Mouse (Mus musculus) liver, embryonic 13.5 days (tissue): ENCODE measurements around the gene 2610021A01Rik. TPM values are rescaled to one million over a fixed set of nuclear protein-coding genes. Genes with fewer than 3 reads are reported as not detected.
"Not testable (repeated sequence)": the region's sequence is repeated elsewhere in the genome, so short reads cannot be mapped to it uniquely, and the experiment has no call there.

Experiments
- ATAC-seq: fragments of 200-750 bp; cut with Nextera tagmentation; 2 replicates; pipeline ENCODE4 v1.8.0; 2017; ENCODE audit warnings: low read depth, mild to moderate bottlenecking, moderate number of reproducible peaks, moderate library complexity
- DNase-seq: peaks from one replicate; pipeline ENCODE4 v3.0.0; 2022
- H3K27ac ChIP-seq: fragments of 300-500 bp; sonication (generic); 2 replicates; pipeline ENCODE4 v1.5.1; 2015; ENCODE audit warnings: moderate library complexity, mild to moderate bottlenecking, inconsistent platforms
- H3K27me3 ChIP-seq: fragments of 300-500 bp; sonication (generic); 2 replicates; pipeline ENCODE4 v1.6.1; 2015; ENCODE audit warnings: mild to moderate bottlenecking, inconsistent platforms
- H3K36me3 ChIP-seq: fragments of 300-500 bp; sonication (generic); 2 replicates; pipeline ENCODE4 v1.6.1; 2015; ENCODE audit warnings: mild to moderate bottlenecking, inconsistent platforms
- H3K4me1 ChIP-seq: fragments of 300-500 bp; sonication (generic); replicated peaks from 2 replicates; pipeline ENCODE4 v1.6.1; 2015; ENCODE audit warnings: inconsistent platforms
- H3K4me2 ChIP-seq: fragments of 300-500 bp; sonication (generic); 2 replicates; pipeline ENCODE4 v1.6.1; 2015; ENCODE audit warnings: inconsistent platforms, mild to moderate bottlenecking, moderate library complexity
- H3K4me3 ChIP-seq: fragments of 300-500 bp; sonication (generic); replicated peaks from 2 replicates; pipeline ENCODE4 v1.5.1; 2015; ENCODE audit warnings: mild to moderate bottlenecking, inconsistent platforms
- H3K9ac ChIP-seq: fragments of 300-500 bp; sonication (generic); 2 replicates; pipeline ENCODE4 v1.6.1; 2015; ENCODE audit warnings: mild to moderate bottlenecking, inconsistent platforms
- H3K9me3 ChIP-seq: fragments of 300-500 bp; sonication (generic); replicated peaks from 2 replicates; pipeline ENCODE4 v1.6.1; 2016; ENCODE audit warnings: inconsistent platforms
- WGBS: fragments of 180-500 bp; shearing (Covaris S2); methylation state at CpG from one replicate; pipeline ENCODE4 v1.1.7; 2015; ENCODE audit not compliant: insufficient replicate concordance; 5-methylcytosine and 5-hydroxymethylcytosine counted together
- polyA plus RNA-seq: library from polyadenylated mRNA; unstranded; fragments of >200 nt; fragmentation: Nextera tagmentation; extraction: Ambion mirVana; gene quantifications from 2 replicates; pipeline ENCODE4 v1.2.1, GENCODE M21; 2015

Gene 2610021A01Rik
- polyA plus RNA-seq, 1 experiment from 2014 or later: 5.0 TPM

DNA sequence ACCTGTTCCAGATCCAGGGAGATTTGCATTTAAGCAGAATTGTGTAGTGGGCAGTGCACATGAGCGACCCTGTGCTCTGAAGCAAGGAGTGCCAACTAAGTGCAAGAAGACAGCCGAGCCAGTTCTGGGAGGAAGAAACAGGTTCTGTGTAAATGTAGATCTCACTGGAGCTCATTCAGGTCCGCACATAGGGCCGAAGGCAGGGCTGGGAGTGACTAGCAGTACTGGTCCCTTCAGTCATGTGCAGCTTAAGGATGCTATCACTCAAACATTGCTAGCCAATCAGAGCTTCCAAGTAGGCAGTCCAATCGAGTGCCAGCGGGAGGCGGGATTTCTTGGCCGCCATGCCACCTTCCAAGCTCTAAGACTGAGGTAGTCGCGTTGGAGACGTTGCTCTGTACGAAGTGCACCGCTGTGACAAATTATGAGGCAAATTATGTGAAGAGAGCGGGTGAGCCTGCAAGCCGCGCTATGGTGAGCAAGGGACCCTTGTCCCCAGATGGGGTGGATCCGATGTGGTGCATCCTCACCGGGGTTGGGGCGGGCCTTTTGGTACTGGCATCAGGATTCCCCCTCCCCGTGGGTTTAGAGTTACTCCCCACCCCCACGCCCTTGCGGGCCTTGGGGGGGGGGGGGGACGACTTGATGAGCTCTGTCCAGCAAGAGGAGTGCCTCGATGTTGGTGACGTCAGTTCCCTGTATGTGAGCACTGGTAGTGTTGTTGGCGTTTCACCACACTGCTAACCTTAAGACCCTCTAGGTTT is 34.4 kb downstream of the 2610021A01Rik start:
- DNase-seq: peak; percentile 81
- H3K9ac ChIP-seq: peak overlapping the region; percentile 71
- peaks cover 20% of the 10 kb centered on the region for H3K4me1 ChIP-seq
- under 1% methylated on average over 26 of the region's 26 CpGs for WGBS
- ATAC-seq: peak; percentile 95
- H3K4me3 ChIP-seq: peak overlapping the region; percentile 71
- peaks cover 20% of the 10 kb centered on the region for H3K36me3 ChIP-seq
- H3K27me3 ChIP-seq: no peaks in the 10 kb centered on the region
- peak overlapping the region; percentile 87 for H3K4me2 ChIP-seq
- peak overlapping the region; percentile 87 for H3K27ac ChIP-seq
- no peaks in the 10 kb centered on the region for H3K9me3 ChIP-seq

DNA sequence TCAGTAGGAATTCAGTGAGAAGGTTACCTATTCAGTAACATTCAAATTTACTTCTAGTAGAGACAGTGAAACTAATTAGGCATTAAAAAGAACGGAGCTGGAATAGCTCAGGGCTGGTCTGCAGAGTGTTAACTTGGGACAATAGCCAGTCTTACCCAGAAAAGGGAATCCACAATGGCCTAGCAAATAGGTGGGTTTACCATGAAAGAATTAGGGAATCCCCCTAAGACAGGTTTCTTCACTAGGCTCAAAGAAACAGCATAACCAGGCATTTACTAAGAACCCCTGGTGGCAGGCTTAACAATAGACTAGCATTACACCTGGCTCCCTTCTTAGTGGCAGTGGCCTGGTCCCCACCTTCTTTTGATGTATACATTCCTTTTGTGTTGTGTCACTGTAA is 75.3 kb downstream of the 2610021A01Rik start:
- not testable (repeated sequence) for H3K36me3 ChIP-seq, ATAC-seq, H3K9me3 ChIP-seq, H3K4me2 ChIP-seq, H3K4me1 ChIP-seq, H3K9ac ChIP-seq, DNase-seq, H3K27me3 ChIP-seq, H3K4me3 ChIP-seq, H3K27ac ChIP-seq
- WGBS: 43% methylated on average over 1 of the region's 1 CpGs

Other genes with a start within 250 kb of the 2610021A01Rik start
- 5.1 and 6.0 TPM in 2 replicates for gene AI987944, start 205.9 kb upstream of the 2610021A01Rik start, polyA plus RNA-seq
- 0.02 and 0.05 TPM in 2 replicates for gene Vmn2r57, start 150.5 kb upstream of the 2610021A01Rik start, polyA plus RNA-seq
- not detected in 2 replicates for gene Gm20449, start 99.8 kb upstream of the 2610021A01Rik start, polyA plus RNA-seq
- gene AW146154, start 99.3 kb upstream of the 2610021A01Rik start, polyA plus RNA-seq: 2.2 and 4.7 TPM in 2 replicates
- not detected in 2 replicates for gene Gm6871, start 25.6 kb upstream of the 2610021A01Rik start, polyA plus RNA-seq
- 2.6 and 3.0 TPM in 2 replicates for gene Zfp788, start 34.0 kb downstream of the 2610021A01Rik start, polyA plus RNA-seq